Mouse (Mus musculus): ENCODE results near the gene Kbtbd4.

Gene Kbtbd4

GRCm38 (mm10) chr2:90904856-90905224 is 300 bp downstream of the Kbtbd4 start:
- no peak for DNase-seq (ENCODE audit: low read depth)

- no peak for DNase-seq (ENCODE audit: low read depth)
Observed at GRCm38 (mm10) chr2:90906721-90907120, 2.2 kb downstream of the Kbtbd4 start.

GRCm38 (mm10) chr2:90910861-90911260 is 6.3 kb downstream of the Kbtbd4 start:
- DNase-seq (ENCODE audit: low read depth) = no peak

GRCm38 (mm10) chr2:90911668-90912067 is 7.1 kb downstream of the Kbtbd4 start:
- no peak for DNase-seq (ENCODE audit: low read depth)

- DNase-seq (ENCODE audit: low read depth) = no peak
Observed at GRCm38 (mm10) chr2:90913671-90914070, 9.1 kb downstream of the Kbtbd4 start.

GRCm38 (mm10) chr2:90915516-90915915 is 11.0 kb downstream of the Kbtbd4 start:
- no peak for DNase-seq (ENCODE audit: low read depth)

- DNase-seq (ENCODE audit: low read depth) = no peak
Observed at GRCm38 (mm10) chr2:90916560-90917232, 12.2 kb downstream of the Kbtbd4 start.

- DNase-seq (ENCODE audit: low read depth) = peak; percentile 37
Observed at GRCm38 (mm10) chr2:90917233-90917998, 12.9 kb downstream of the Kbtbd4 start.

GRCm38 (mm10) chr2:90917999-90918698 is 13.6 kb downstream of the Kbtbd4 start:
- DNase-seq (ENCODE audit: low read depth) = no peak

- no peak for DNase-seq (ENCODE audit: low read depth)
Observed at GRCm38 (mm10) chr2:90921178-90921577, 16.6 kb downstream of the Kbtbd4 start.

GRCm38 (mm10) chr2:90922636-90923035 is 18.1 kb downstream of the Kbtbd4 start:
- no peak for DNase-seq (ENCODE audit: low read depth)

- no peak for DNase-seq (ENCODE audit: low read depth)
Observed at GRCm38 (mm10) chr2:90928566-90928965, 24.0 kb downstream of the Kbtbd4 start.

GRCm38 (mm10) chr2:90931829-90932228 is 27.3 kb downstream of the Kbtbd4 start:
- no peak for DNase-seq (ENCODE audit: low read depth)

GRCm38 (mm10) chr2:90932273-90932672 is 27.7 kb downstream of the Kbtbd4 start:
- no peak for DNase-seq (ENCODE audit: low read depth)

GRCm38 (mm10) chr2:90938362-90938761 is 33.8 kb downstream of the Kbtbd4 start:
- no peak for DNase-seq (ENCODE audit: low read depth)

- no peak for DNase-seq (ENCODE audit: low read depth)
Observed at GRCm38 (mm10) chr2:90939750-90940149, 35.2 kb downstream of the Kbtbd4 start.

- DNase-seq (ENCODE audit: low read depth) = peak; percentile 70
Observed at GRCm38 (mm10) chr2:90940233-90941229, 36.0 kb downstream of the Kbtbd4 start, which contains the start of gene Celf1. Celf1 (plus strand) TSS chr2:90940382.

- DNase-seq (ENCODE audit: low read depth) = no peak
Observed at GRCm38 (mm10) chr2:90941744-90942143, 37.2 kb downstream of the Kbtbd4 start.

- DNase-seq (ENCODE audit: low read depth) = no peak
Observed at GRCm38 (mm10) chr2:90950149-90950548, 45.6 kb downstream of the Kbtbd4 start.

- no peak for DNase-seq (ENCODE audit: low read depth)
Observed at GRCm38 (mm10) chr2:90950582-90951194, 46.1 kb downstream of the Kbtbd4 start.

GRCm38 (mm10) chr2:90953461-90953860 is 48.9 kb downstream of the Kbtbd4 start:
- no peak for DNase-seq (ENCODE audit: low read depth)
